Mouse (Mus musculus) midbrain, embryonic 12.5 days (tissue): ENCODE data around the gene Lmbrd1. TPM values are rescaled to one million over a fixed set of nuclear protein-coding genes. Genes with fewer than 3 reads are reported as not detected.
"Not testable (repeated sequence)": the region's sequence is repeated elsewhere in the genome, so short reads cannot be mapped to it uniquely, and the experiment has no call there.

ENCODE experiments used
- ATAC-seq: fragments of 200-750 bp; cut with Nextera tagmentation; 2 replicates; pipeline ENCODE4 v1.8.0; 2017; ENCODE audit warnings: low read depth, moderate TSS enrichment, moderate library complexity; ENCODE audit not compliant: low FRiP score
- H3K27ac ChIP-seq: fragments of 300-500 bp; sonication (generic); replicated peaks from 2 replicates; pipeline ENCODE4 v1.5.1; 2016; ENCODE audit warnings: mild to moderate bottlenecking
- H3K27me3 ChIP-seq: fragments of 300-500 bp; sonication (generic); 2 replicates; pipeline ENCODE4 v1.6.1; 2016; ENCODE audit warnings: mild to moderate bottlenecking
- H3K36me3 ChIP-seq: fragments of 300-500 bp; sonication (generic); 2 replicates; pipeline ENCODE4 v1.6.1; 2016
- H3K4me1 ChIP-seq: fragments of 300-500 bp; sonication (generic); 2 replicates; pipeline ENCODE4 v1.6.1; 2016
- H3K4me2 ChIP-seq: fragments of 300-500 bp; sonication (generic); replicated peaks from 2 replicates; pipeline ENCODE4 v1.6.1; 2016; ENCODE audit warnings: mild to moderate bottlenecking, moderate library complexity
- H3K4me3 ChIP-seq: fragments of 300-500 bp; sonication (generic); 2 replicates; pipeline ENCODE4 v1.5.1; 2016; ENCODE audit warnings: mild to moderate bottlenecking
- H3K9ac ChIP-seq: fragments of 300-500 bp; sonication (generic); replicated peaks from 2 replicates; pipeline ENCODE4 v1.6.1; 2016; ENCODE audit warnings: mild to moderate bottlenecking, moderate library complexity
- H3K9me3 ChIP-seq: fragments of 300-500 bp; sonication (generic); 2 replicates; pipeline ENCODE4 v1.6.1; 2016; ENCODE audit warnings: mild to moderate bottlenecking
- WGBS: fragments of 180-500 bp; shearing (Covaris S2); methylation state at CpG from one replicate; pipeline ENCODE4 v1.1.7; 2016; 5-methylcytosine and 5-hydroxymethylcytosine counted together
- polyA plus RNA-seq: library from polyadenylated mRNA; unstranded; fragments of >200 nt; fragmentation: Nextera tagmentation; extraction: Ambion mirVana; gene quantifications from 2 replicates; pipeline ENCODE4 v1.2.1, GENCODE M21; 2016

Lmbrd1 gene
- polyA plus RNA-seq = 33.4 and 37.3 TPM in 2 replicates

DNA sequence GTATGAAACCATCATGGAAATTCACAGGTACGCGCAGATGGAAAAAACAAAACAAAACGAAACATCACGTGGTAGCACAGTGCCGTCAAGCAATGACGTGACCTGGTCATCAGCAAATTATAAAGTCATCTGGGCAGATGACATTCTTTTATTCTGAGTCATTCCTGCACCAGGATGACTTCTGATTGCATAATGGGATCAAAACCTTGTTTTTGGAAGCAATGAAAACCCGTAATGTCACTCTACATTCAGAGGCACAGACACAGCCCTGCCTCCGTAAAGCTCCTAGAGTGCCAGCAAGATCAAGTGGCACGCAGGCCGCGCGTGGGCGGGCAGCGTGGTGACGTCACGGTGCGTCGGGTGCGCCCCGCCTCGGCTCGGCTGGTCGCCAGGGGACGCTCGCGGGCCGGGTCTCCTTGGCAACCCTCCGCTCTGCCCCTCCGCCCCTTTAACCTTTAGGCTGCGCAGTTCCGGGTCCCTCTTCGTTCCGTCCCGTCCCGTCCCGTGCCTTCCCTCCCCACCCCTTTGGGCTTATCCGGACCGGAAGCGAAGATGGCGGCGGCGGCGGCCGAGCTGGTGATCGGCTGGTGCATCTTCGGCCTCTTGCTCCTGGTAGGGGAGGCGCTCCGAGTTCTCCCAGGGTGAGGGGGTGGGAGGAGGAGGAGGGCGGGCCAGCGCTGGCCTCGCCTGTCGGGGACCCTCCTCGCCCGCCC lies at the start of gene Lmbrd1:
TSS of gene Lmbrd1 (plus strand) at position 426 of the 713 bp plus-strand sequence.
- Histone ChIP-seq H3K36me3 (no peaks in the 10 kb centered on the region), H3K4me1 (peaks cover 7% of the 10 kb centered on the region), H3K4me3 (peak within 1 kb of the TSS; percentile 79), H3K9ac (peak within 1 kb of the TSS; percentile 78), H3K27me3 (no peaks in the 10 kb centered on the region), H3K9me3 (no peaks in the 10 kb centered on the region), H3K4me2 (peak within 1 kb of the TSS; percentile 63), H3K27ac (peak within 1 kb of the TSS; percentile 72)
- ATAC-seq = peak; percentile 97
- WGBS = 2% methylated on average over 51 of the region's 54 CpGs

- ATAC-seq = no peak
- Histone ChIP-seq H3K27ac (no peak overlapping the region), H3K27me3 (no peaks in the 10 kb centered on the region), H3K4me1 (no peaks in the 10 kb centered on the region), H3K9ac (no peak overlapping the region), H3K4me3 (no peak overlapping the region), H3K9me3 (no peaks in the 10 kb centered on the region), H3K4me2 (no peak overlapping the region), H3K36me3 (no peaks in the 10 kb centered on the region)
- WGBS = 41% methylated on average over 14 of the region's 14 CpGs
These were observed 44.8 kb upstream of the Lmbrd1 start for GRCm38 (mm10) chr1:24633553-24634132.

- no peaks in the 10 kb centered on the region for H3K4me1 ChIP-seq
- no peaks in the 10 kb centered on the region for H3K9me3 ChIP-seq
- no peak overlapping the region for H3K27ac ChIP-seq
- no peak for ATAC-seq
- WGBS = 57% methylated on average over 2 of the region's 2 CpGs
- H3K27me3 ChIP-seq = no peaks in the 10 kb centered on the region
- H3K4me3 ChIP-seq = no peak overlapping the region
- no peak overlapping the region for H3K9ac ChIP-seq
- no peak overlapping the region for H3K4me2 ChIP-seq
- H3K36me3 ChIP-seq = no peaks in the 10 kb centered on the region
These were observed 28.3 kb upstream of the Lmbrd1 start for GRCm38 (mm10) chr1:24650100-24650499.

- Histone ChIP-seq H3K9ac (no peak overlapping the region), H3K27me3 (no peaks in the 10 kb centered on the region), H3K27ac (no peak overlapping the region), H3K4me1 (no peaks in the 10 kb centered on the region), H3K4me2 (no peak overlapping the region), H3K9me3 (0 out of 2 replicates have a peak, but pooled peaks cover 2% of the 10 kb centered on the region), H3K4me3 (no peak overlapping the region), H3K36me3 (no peaks in the 10 kb centered on the region)
- no peak for ATAC-seq
- 58% methylated on average over 1 of the region's 1 CpGs for WGBS
These were observed 18.5 kb upstream of the Lmbrd1 start for GRCm38 (mm10) chr1:24659914-24660313.

DNA sequence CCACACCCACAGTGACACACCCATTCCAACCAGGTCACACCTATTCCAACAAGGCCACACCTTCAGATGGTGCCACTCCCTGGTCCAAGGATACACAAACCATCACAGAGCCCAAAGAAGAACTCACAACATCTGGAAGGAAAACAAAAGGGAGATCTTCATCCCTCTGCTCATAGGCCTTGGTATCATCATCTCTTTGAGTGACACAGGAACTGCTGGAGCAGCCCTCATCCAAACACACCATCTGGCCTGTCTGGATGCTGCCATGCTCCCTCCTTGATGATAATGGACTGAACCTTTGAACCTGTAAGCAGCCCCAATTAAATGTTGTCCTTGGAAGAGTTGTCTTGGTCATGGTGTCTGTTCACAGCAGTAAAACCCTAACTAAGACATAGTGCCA lies 17.8 kb upstream of the Lmbrd1 start:
- ATAC-seq = not testable (repeated sequence)

GRCm38 (mm10) chr1:24661551-24661950 lies 16.9 kb upstream of the Lmbrd1 start:
- Histone ChIP-seq H3K36me3 (no peaks in the 10 kb centered on the region), H3K27me3 (no peaks in the 10 kb centered on the region), H3K9ac (no peak overlapping the region), H3K4me1 (no peaks in the 10 kb centered on the region), H3K27ac (no peak overlapping the region), H3K4me2 (no peak overlapping the region), H3K4me3 (no peak overlapping the region), H3K9me3 (0 out of 2 replicates have a peak, but pooled peaks cover 2% of the 10 kb centered on the region)
- ATAC-seq = no peak
- 91% methylated on average over 3 of the region's 3 CpGs for WGBS

More for the DNA sequence above, 17.8 kb upstream of the Lmbrd1 start:
- H3K4me2 ChIP-seq, H3K27ac ChIP-seq, H3K9me3 ChIP-seq, H3K9ac ChIP-seq, H3K4me1 ChIP-seq, H3K4me3 ChIP-seq, H3K27me3 ChIP-seq, H3K36me3 ChIP-seq: not testable (repeated sequence)

DNA sequence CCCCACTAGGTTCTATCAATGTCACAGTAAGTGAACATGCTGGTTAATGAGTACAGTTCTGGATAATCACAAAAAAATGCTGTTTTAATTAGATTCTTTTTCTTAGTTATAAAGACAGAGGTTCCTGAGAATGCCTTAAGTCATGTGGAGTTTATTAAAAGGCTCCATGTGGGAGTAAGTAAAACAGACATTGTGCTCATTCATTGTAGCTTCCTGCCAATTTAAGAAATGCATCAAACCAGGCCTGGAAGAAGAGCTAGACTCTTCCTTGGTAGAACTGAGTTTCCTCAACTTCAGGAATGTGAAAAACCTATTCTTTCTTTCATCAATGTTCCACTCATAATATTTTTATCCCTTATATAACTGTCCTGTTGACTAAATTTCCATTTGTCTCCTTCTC lies 14.3 kb upstream of the Lmbrd1 start:
- H3K27me3 ChIP-seq = no peaks in the 10 kb centered on the region
- no peak overlapping the region for H3K4me2 ChIP-seq
- no peak overlapping the region for H3K9ac ChIP-seq
- 0 out of 2 replicates have a peak, but pooled peaks cover 2% of the 10 kb centered on the region for H3K9me3 ChIP-seq
- no peak overlapping the region for H3K27ac ChIP-seq
- no peaks in the 10 kb centered on the region for H3K36me3 ChIP-seq
- H3K4me3 ChIP-seq = no peak overlapping the region
- no peak for ATAC-seq
- H3K4me1 ChIP-seq = no peaks in the 10 kb centered on the region

DNA sequence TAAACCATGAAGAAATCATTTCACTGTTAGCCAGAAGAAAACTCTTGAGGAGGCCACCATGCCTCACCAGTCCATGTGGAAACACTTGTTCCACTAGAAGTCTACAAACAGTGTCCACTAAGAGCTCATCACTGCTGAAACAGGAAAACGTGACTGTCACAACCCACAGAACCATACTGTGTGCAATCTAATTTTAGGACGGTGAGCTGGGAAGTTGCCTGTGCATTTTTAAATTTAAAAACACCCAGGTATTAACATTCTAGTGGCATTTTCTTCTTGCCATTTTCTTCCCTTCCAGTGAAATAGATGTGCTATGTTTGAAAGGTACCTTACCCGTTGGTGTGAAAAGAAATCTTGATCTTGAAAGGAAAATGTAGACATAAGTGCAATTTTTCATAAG lies 5.2 kb upstream of the Lmbrd1 start:
- H3K4me2 ChIP-seq = no peak overlapping the region
- no peaks in the 10 kb centered on the region for H3K27me3 ChIP-seq
- ATAC-seq = no peak
- no peak overlapping the region for H3K9ac ChIP-seq
- H3K36me3 ChIP-seq = no peaks in the 10 kb centered on the region
- H3K4me3 ChIP-seq = no peak overlapping the region
- H3K9me3 ChIP-seq = no peaks in the 10 kb centered on the region
- no peak overlapping the region for H3K27ac ChIP-seq
- no peaks in the 10 kb centered on the region for H3K4me1 ChIP-seq
- whole genome bisulfite sequencing = 82% methylated on average over 3 of the region's 3 CpGs

DNA sequence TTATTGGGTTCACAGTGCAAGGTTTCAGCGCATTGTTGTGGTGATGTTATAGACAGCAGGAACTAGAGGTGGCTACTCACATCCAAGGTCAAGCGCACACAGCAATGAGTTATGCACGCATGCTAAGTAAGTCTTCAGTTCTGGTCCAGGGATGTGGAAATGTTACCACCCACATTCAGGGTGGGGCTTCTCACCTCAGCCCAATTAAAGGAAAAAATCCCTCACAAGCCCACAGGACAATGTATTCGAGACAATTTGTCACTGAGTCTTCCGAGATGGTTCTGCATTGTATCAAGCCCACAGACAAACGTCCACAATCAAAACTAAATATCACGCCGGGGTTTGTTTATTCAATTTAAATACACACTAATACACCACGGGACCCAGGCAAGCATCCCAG lies 724 bp upstream of the Lmbrd1 start:
- Histone ChIP-seq H3K27ac (no peak overlapping the region), H3K9me3 (no peaks in the 10 kb centered on the region), H3K9ac (peak overlapping the region; percentile 78), H3K4me2 (peak overlapping the region; percentile 63), H3K4me1 (peaks cover 7% of the 10 kb centered on the region), H3K27me3 (no peaks in the 10 kb centered on the region), H3K4me3 (peak overlapping the region; percentile 79), H3K36me3 (no peaks in the 10 kb centered on the region)
- ATAC-seq = no peak
- WGBS = 83% methylated on average over 9 of the region's 9 CpGs

GRCm38 (mm10) chr1:24679071-24679470 lies 641 bp downstream of the Lmbrd1 start:
- H3K27ac ChIP-seq = peak overlapping the region; percentile 72
- no peaks in the 10 kb centered on the region for H3K36me3 ChIP-seq
- H3K9me3 ChIP-seq = no peaks in the 10 kb centered on the region
- peak overlapping the region; percentile 79 for H3K4me3 ChIP-seq
- peak overlapping the region; percentile 78 for H3K9ac ChIP-seq
- peak overlapping the region; percentile 63 for H3K4me2 ChIP-seq
- no peak; the same call in none of the 2 replicates for ATAC-seq
- WGBS = 2% methylated on average over 13 of the region's 13 CpGs
- H3K27me3 ChIP-seq = no peaks in the 10 kb centered on the region
- peaks cover 7% of the 10 kb centered on the region for H3K4me1 ChIP-seq

DNA sequence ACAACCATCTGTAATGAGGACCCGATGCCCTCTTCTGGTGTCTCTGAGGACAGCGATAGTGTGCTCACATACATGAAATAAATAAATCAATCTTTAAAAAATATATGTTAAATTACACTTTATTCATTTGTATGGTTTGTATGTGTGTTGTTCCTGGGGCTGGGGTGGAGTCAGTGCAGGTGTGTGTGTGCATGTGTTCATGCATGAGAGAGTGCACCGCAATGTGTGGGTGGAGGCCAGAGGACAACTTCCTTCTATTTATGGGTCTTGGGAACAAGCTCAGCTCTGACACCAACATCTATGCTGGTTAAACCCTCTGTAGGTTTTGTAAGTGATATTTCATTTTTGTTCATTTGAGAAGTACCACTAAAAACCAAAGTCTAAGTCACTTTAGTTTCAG lies 2.6 kb downstream of the Lmbrd1 start:
- no peak for ATAC-seq
- WGBS = 97% methylated on average over 3 of the region's 3 CpGs
- Histone ChIP-seq H3K36me3 (peaks cover 7% of the 10 kb centered on the region), H3K4me3 (no peak overlapping the region), H3K4me1 (peaks cover 7% of the 10 kb centered on the region), H3K9me3 (no peaks in the 10 kb centered on the region), H3K27me3 (no peaks in the 10 kb centered on the region), H3K27ac (no peak overlapping the region), H3K9ac (no peak overlapping the region), H3K4me2 (no peak overlapping the region)

DNA sequence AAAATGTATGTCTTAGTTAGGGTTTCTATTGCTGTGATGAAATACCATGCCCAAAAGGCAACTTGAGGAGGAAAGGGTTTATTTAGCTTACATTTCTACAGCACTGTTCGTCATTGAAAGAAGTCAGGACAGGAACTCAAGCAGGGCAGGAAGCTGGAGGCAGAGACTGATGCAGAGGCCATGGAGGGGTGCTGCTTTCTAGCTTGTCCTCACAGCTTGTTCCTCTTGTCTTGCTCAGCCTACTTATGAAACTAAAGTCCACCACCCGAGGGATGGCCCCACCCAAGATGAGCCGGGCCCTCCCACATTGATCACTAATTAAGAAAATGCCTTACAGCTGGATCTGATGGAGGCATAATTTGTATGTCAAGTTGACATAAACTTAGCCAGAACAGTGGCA lies 3.5 kb downstream of the Lmbrd1 start:
- no peak for ATAC-seq
- H3K4me1 ChIP-seq = peaks cover 7% of the 10 kb centered on the region
- no peak overlapping the region for H3K4me3 ChIP-seq
- peaks cover 9% of the 10 kb centered on the region for H3K36me3 ChIP-seq
- no peak overlapping the region for H3K27ac ChIP-seq
- H3K27me3 ChIP-seq = no peaks in the 10 kb centered on the region
- 79% methylated on average over 3 of the region's 3 CpGs for WGBS
- no peaks in the 10 kb centered on the region for H3K9me3 ChIP-seq
- no peak overlapping the region for H3K9ac ChIP-seq
- no peak overlapping the region for H3K4me2 ChIP-seq
